Mouse (Mus musculus): ENCODE measurements around the gene Erich6b.

Erich6b gene

DNA sequence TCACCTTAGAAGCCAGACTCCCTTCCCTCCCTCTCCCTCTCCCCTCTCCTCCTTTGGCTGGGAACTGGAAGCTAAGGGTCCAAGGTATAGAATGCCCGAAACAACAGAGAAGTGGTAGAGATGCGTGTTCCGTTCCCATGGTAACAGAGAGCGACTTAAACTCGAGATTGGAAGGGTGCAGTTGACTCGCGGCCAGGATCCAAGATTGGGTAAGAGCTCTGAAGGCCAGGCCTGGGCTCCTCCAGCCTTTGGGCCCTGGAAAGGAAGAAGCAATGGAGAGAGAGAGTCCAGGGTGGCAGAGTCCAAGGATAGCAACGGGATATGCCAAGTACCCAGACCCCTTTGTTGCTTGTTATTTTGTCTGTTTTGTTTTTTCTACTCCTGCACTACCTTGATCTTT, at the start of gene Erich6b:
Gene Erich6b, plus strand, starts transcription at position 180 of the 400 bp plus-strand sequence.
- no peak for DNase-seq (ENCODE audit: low read depth)

- no peak for DNase-seq (ENCODE audit: low read depth)
These were observed 49.1 kb upstream of the Erich6b start, which contains the start of gene Spert for GRCm38 (mm10) chr14:75592978-75593377. Gene Spert, minus strand, starts transcription at chr14:75593116.

DNA sequence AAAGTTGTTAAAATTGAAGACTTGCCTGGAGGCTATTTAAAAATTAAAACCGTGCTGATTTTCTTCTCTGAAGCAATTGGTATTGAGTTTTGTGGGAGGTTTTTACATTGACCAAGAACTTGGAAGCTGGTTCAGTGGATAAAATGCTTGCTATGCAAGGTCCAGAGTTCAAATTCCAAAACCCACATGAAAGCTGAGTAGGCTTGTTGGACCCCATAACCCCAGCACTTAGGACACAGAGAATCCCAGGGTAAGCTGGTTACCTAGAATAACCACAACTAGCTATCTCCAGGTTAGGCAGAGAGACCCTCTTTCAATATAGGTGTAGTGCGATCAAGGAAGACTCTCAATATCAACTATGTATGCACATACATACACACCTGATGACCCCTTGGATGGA, 32.9 kb upstream of the Erich6b start:
- DNase-seq (ENCODE audit: low read depth) = no peak

DNA sequence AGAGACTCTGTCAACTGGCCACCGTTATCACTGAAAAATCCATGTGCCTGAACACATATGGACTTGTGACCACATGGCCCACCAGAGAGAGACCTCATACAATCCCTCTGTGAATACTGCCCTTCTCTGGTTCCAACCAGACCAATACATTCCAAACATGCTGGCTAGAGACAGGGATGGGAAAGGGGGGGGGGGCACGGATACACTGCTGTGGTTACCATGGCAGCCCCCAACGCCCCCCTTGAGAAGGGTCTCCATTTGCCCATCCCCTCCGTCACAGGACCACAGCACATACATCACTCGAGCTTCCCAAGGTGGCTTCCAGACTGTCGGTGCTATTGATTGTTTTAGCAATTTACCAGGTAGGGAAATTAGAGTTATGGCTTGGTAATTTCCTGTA, 25.7 kb upstream of the Erich6b start:
- DNase-seq (ENCODE audit: low read depth) = no peak

DNA sequence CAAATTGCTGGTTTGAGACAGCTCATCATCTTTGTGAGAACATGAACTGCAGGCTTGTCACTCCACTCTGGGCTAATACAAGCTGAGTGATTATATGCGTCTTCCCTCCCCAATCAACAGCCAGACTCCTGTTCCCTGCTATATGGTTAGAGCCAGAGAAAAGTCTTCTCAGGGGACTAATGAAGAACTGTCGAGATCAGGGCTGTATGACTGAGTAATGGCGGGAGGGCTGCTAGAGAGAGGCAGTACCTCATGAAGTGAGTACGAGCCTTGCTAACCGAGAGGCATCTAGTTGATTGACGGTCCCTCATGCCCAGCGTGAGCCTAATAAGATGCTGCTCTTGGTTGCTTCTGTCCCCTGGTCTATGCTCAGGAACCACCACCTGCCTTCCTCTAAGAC, 19.1 kb upstream of the Erich6b start:
- no peak for DNase-seq (ENCODE audit: low read depth)

GRCm38 (mm10) chr14:75628870-75629269, 13.2 kb upstream of the Erich6b start:
- no peak for DNase-seq (ENCODE audit: low read depth)

DNA sequence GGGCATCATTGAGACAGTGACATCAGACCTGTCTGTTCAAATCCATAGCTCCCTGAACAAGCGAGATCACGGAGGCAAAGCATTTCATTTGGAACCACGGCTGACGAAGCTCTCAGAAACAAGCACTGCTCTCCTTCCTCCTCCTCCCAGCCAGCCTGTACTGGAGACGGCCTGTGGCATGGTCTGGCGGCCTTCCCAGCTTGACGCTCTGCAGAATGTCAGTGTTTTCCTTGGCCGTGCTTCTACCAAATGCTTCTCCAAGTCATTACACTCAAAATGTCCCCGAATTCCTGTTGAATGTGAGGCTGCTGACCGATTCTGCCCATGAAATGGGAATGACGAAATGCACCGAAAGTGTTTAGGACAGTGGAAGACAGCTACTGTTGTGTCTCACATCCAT, 6.7 kb upstream of the Erich6b start:
- no peak for DNase-seq (ENCODE audit: low read depth)

GRCm38 (mm10) chr14:75636107-75636506, 6.0 kb upstream of the Erich6b start:
- no peak for DNase-seq (ENCODE audit: low read depth)

- DNase-seq (ENCODE audit: low read depth) = no peak
These were observed 4.4 kb upstream of the Erich6b start for GRCm38 (mm10) chr14:75637641-75638040.

GRCm38 (mm10) chr14:75640846-75641245, 1.2 kb upstream of the Erich6b start:
- DNase-seq (ENCODE audit: low read depth) = peak; percentile 51

- no peak for DNase-seq (ENCODE audit: low read depth)
These were observed 690 bp upstream of the Erich6b start for GRCm38 (mm10) chr14:75641369-75641768.

- no peak for DNase-seq (ENCODE audit: low read depth)
These were observed 3.4 kb downstream of the Erich6b start for GRCm38 (mm10) chr14:75645461-75645860.

- no peak for DNase-seq (ENCODE audit: low read depth)
These were observed 4.0 kb downstream of the Erich6b start for GRCm38 (mm10) chr14:75646060-75646459.

- no peak for DNase-seq (ENCODE audit: low read depth)
These were observed 5.1 kb downstream of the Erich6b start for GRCm38 (mm10) chr14:75646968-75647829.

DNA sequence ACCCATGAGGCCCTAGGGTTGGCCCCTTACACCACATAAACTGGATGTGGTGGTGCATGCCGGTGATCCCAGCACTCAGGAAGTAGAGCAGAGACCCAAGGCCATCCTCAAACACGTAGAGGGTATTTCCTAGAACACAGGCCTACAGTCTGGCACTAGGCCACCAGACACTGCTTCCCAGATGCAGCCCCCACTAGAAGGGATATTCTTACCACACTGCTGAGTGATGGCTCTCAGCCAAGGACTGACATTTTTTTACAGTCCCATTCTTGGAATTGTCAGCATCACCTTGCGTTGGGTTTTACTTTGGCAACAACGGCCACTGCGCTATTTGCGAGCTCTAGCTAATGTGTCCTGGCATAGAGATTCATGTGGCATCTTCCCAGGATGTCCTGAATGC, 18.9 kb downstream of the Erich6b start:
- no peak for DNase-seq (ENCODE audit: low read depth)

DNA sequence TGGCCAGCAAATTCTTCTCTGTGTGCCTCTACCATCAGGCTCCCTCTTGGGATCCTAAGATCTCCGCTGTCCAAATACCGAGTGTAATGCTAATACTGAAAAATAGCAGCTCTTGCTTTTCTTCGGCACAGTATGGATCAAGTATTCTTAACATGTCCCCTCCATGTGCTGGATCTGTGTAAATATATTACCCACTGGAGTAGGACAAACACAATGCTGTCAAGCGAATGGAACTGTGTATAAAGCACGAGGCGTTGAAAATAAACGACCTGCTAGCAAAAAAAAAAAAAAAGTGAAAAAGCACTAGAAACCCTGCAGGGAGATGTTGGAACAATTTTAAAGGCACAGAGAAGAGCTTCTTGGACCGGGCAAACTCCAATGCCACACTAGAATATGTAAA, 19.5 kb downstream of the Erich6b start:
- no peak for DNase-seq (ENCODE audit: low read depth)

- no peak for DNase-seq (ENCODE audit: low read depth)
These were observed 23.5 kb downstream of the Erich6b start for GRCm38 (mm10) chr14:75665430-75666180.

DNA sequence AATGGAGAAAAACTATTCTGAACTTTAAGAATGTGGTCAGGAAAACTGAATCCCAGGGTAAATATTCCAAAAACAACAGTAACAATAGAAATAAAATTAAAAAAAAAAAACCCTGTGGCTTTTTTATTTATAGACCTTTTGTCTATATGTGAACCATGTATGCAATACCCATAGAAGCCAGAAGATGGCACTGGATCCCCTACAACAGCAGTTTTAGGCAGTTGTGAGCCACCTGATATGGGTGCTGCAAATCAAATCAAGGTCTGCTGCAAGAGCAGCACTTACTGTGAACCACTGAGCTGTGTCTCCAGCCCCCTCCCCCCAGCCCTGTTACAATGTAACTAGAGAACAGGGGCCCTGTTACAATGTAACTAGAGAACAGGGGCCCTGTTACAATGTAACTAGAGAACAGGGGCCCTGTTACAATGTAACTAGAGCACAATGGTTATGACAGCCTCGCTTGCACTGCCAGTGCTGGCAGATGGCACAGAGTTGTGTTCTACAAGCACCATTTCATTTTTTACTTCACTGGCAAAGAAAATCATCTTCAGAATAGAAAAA, 27.1 kb downstream of the Erich6b start:
- DNase-seq (ENCODE audit: low read depth) = no peak

- DNase-seq (ENCODE audit: low read depth) = no peak
These were observed 34.3 kb downstream of the Erich6b start for GRCm38 (mm10) chr14:75676316-75676715.

GRCm38 (mm10) chr14:75690428-75690827, 48.4 kb downstream of the Erich6b start:
- no peak for DNase-seq (ENCODE audit: low read depth)

DNA sequence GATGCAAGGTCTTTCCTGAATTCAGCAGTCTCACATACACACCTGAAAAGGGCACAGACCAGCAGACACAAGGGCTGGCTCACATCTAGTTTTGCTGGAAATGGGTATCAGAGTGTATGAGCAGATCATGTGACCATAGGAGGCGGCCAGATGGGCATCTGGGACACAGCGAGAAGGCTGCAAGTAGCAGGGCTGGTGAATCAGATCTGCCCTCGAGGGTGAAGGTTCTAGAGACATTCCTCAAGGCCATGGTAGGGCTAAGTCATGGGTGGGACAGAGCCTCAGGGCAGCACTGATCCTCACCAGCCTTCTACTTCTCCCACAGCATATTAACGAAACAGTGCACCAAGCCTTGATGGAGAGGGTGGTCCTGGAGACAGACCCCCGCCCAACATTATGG, 54.0 kb downstream of the Erich6b start:
- no peak for DNase-seq (ENCODE audit: low read depth)

GRCm38 (mm10) chr14:75697928-75698327, 55.9 kb downstream of the Erich6b start:
- no peak for DNase-seq (ENCODE audit: low read depth)

GRCm38 (mm10) chr14:75706647-75707046, 64.6 kb downstream of the Erich6b start:
- no peak for DNase-seq (ENCODE audit: low read depth)
